Mouse (Mus musculus) liver, embryonic 16.5 days (tissue): ENCODE results near the gene Chmp1a. TPM values are rescaled to one million over a fixed set of nuclear protein-coding genes. Genes with fewer than 3 reads are reported as not detected.
"Not testable (repeated sequence)": the region's sequence is repeated elsewhere in the genome, so short reads cannot be mapped to it uniquely, and the experiment has no call there.

Experiments used
- ATAC-seq: fragments of 200-750 bp; cut with Nextera tagmentation; 2 replicates; pipeline ENCODE4 v1.8.0; 2017; ENCODE audit warnings: low read depth, mild to moderate bottlenecking, moderate number of reproducible peaks, moderate library complexity
- H3K27ac ChIP-seq: fragments of 300-500 bp; sonication (generic); 2 replicates; pipeline ENCODE4 v1.5.1; 2014; ENCODE audit warnings: mild to moderate bottlenecking, low read length
- H3K27me3 ChIP-seq: fragments of 300-500 bp; sonication (generic); 2 replicates; pipeline ENCODE4 v1.6.1; 2014; ENCODE audit warnings: low read depth, low read length, mixed read lengths; ENCODE audit not compliant: control insufficient read depth, insufficient read depth
- H3K36me3 ChIP-seq: fragments of 300-500 bp; sonication (generic); 2 replicates; pipeline ENCODE4 v1.6.1; 2014; ENCODE audit warnings: mild to moderate bottlenecking; ENCODE audit not compliant: control insufficient read depth, insufficient read depth
- H3K4me1 ChIP-seq: fragments of 300-500 bp; sonication (generic); 2 replicates; pipeline ENCODE4 v1.6.1; 2014; ENCODE audit warnings: low read depth, low read length, mixed read lengths; ENCODE audit not compliant: control insufficient read depth
- H3K4me2 ChIP-seq: fragments of 300-500 bp; sonication (generic); 2 replicates; pipeline ENCODE4 v1.6.1; 2014; ENCODE audit warnings: low read depth, low read length, mixed read lengths
- H3K4me3 ChIP-seq: fragments of 300-500 bp; sonication (generic); 2 replicates; pipeline ENCODE4 v1.5.1; 2014; ENCODE audit warnings: low read depth, mild to moderate bottlenecking, low read length
- H3K9ac ChIP-seq: fragments of 300-500 bp; sonication (generic); 2 replicates; pipeline ENCODE4 v1.6.1; 2014; ENCODE audit warnings: low read depth, low read length
- H3K9me3 ChIP-seq: fragments of 300-500 bp; sonication (generic); replicated peaks from 2 replicates; pipeline ENCODE4 v1.6.1; 2016; ENCODE audit warnings: low read length; ENCODE audit not compliant: control insufficient read depth
- WGBS: fragments of 180-500 bp; shearing (Covaris S2); extraction: QIAGEN DNeasy Blood & Tissue Kit; methylation state at CpG from one replicate; pipeline ENCODE4 v1.1.7; 2014; ENCODE audit not compliant: insufficient replicate concordance; 5-methylcytosine and 5-hydroxymethylcytosine counted together
- polyA plus RNA-seq: library from polyadenylated mRNA; unstranded; fragments of >200 nt; fragmentation: Nextera tagmentation; extraction: Ambion mirVana; gene quantifications from 2 replicates; pipeline ENCODE4 v1.2.1, GENCODE M21; 2015

Chmp1a gene
- 55.9 and 59.6 TPM in 2 replicates for polyA plus RNA-seq

DNA sequence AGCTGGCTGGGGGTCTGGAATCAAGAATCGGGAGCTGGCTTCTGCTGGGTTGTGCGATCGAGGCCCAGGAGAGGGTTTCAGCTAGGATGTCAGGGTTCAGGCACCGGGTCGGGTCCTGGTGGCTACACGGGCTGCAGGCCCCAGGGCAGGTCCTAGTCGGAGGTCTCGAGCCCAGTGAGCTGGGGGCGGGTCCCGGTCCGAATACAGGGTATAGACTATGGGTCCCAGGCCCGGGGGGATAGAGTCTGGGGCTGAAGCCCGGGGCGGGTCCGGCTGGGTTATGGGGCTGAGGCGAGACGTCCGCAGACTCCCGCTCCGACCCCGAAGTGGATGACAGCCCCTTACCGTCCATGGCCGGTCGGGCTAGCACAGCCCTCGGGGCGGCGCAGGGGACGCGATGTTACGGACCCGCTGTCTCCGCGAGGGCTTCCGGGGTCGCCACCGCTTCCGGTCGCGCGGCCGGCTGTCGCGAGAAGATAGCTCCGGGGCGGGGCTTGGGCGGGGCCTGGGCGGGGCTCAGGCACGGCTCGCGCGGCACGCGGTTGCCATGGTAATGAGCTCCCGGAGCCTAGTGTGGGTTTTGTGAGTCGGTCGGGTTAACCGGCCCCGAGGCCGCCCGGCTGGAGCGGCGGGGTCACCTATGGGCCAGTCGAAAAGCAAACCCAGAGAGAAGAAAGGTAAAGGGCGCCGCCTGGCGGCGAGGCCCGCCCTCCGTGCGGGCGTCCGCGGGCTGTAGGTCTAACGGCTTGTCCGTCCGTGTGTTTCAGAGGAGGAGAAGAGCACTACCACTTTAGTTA lies at the start of gene Chmp1a, which contains the start of gene Spata33:
Gene Chmp1a (minus strand): TSS at position 443 of the 797 bp plus-strand sequence.
Gene Spata33 (plus strand): TSS at position 512 of the 797 bp plus-strand sequence.
- Histone ChIP-seq H3K9me3 (no peaks in the 10 kb centered on the region), H3K9ac (peak within 1 kb of the TSS; percentile 87), H3K27ac (peak within 1 kb of the TSS; percentile 59), H3K36me3 (peaks cover 17% of the 10 kb centered on the region), H3K4me2 (peak within 1 kb of the TSS; percentile 98), H3K4me3 (peak within 1 kb of the TSS; percentile 77), H3K4me1 (peaks cover 20% of the 10 kb centered on the region), H3K27me3 (peaks cover 5% of the 10 kb centered on the region; the same call in 1 of the 2 replicates)
- under 1% methylated on average over 76 of the region's 76 CpGs for WGBS
- ATAC-seq = peak; percentile 93

DNA sequence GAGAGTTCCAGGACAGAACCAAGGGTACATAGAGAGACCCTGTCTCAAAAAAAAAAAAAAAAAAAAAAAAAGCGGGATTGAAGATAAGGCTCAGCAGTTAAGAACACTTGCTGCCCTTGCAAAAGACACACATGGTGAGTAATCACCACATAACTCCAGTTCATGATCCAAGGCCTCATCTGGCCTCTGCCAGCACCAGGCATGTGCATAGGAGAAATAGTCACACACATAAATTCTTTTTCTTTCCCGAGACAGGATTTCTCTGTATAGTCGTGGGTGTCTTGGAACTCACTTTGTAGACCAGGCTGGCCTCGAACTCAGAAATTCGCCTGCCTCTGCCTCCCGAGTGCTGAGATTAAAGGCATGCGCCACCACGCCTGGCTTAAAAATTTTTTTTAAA lies 45.0 kb upstream of the Chmp1a start:
- not testable (repeated sequence) for H3K27ac ChIP-seq, H3K27me3 ChIP-seq, H3K9me3 ChIP-seq, H3K4me2 ChIP-seq, ATAC-seq, H3K4me3 ChIP-seq, H3K9ac ChIP-seq
- H3K4me1 ChIP-seq = peaks cover 22% of the 10 kb centered on the region
- 84% methylated on average over 8 of the region's 8 CpGs for WGBS
- H3K36me3 ChIP-seq = peaks cover 12% of the 10 kb centered on the region

DNA sequence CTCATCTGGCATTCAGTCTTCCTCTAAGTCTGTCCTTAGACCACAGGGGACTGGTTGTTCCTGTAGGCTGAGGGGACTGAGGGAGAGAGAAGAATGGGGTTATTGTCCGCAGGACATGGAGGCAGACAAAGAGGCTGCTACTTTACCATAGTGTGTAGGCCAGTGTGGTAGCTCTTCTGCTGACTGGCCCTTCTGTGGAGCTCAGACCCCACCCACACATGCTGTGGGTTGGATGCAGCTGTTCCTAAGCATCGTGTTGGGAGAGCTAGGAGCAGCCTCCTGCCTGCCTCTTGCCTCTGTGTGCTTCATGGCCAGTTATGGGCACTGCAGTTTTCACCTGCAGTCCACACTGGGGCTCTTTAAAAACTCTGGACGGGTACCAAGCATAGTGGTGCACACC lies 44.6 kb upstream of the Chmp1a start:
- Histone ChIP-seq H3K4me3 (no peak overlapping the region), H3K27ac (no peak overlapping the region), H3K36me3 (peaks cover 12% of the 10 kb centered on the region), H3K27me3 (no peaks in the 10 kb centered on the region), H3K4me2 (no peak overlapping the region), H3K9me3 (no peaks in the 10 kb centered on the region), H3K9ac (no peak overlapping the region), H3K4me1 (peaks cover 25% of the 10 kb centered on the region)
- no peak for ATAC-seq
- 79% methylated on average over 3 of the region's 3 CpGs for WGBS

DNA sequence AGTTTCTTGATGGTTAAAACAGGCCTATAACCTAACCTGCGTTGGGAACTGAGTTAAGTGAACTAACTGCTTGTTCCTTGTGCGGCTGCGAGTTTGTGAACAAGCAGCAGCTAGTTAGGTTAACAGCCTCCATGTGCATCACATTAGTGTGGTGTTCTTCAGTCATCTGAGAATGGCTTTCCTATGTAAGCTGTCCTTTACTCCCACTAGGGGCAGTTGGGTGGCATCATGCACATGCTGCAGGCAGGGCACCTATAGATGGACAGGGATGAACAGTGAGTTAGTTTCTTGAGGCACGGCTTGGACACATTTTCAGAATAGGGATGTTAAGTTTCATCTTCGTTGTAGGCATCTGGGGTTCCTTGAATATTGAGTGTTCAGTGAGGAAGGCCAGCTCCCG lies 42.6 kb upstream of the Chmp1a start:
- H3K4me3 ChIP-seq = peak overlapping the region; percentile 99
- ATAC-seq = no peak
- no peak overlapping the region; the same call in 1 of the 2 replicates for H3K27ac ChIP-seq
- peak overlapping the region; percentile 97 for H3K9ac ChIP-seq
- no peaks in the 10 kb centered on the region for H3K27me3 ChIP-seq
- H3K4me1 ChIP-seq = peaks cover 25% of the 10 kb centered on the region
- peaks cover 19% of the 10 kb centered on the region for H3K36me3 ChIP-seq
- H3K9me3 ChIP-seq = no peaks in the 10 kb centered on the region
- H3K4me2 ChIP-seq = peak overlapping the region; percentile 96
- WGBS = 58% methylated on average over 6 of the region's 6 CpGs

DNA sequence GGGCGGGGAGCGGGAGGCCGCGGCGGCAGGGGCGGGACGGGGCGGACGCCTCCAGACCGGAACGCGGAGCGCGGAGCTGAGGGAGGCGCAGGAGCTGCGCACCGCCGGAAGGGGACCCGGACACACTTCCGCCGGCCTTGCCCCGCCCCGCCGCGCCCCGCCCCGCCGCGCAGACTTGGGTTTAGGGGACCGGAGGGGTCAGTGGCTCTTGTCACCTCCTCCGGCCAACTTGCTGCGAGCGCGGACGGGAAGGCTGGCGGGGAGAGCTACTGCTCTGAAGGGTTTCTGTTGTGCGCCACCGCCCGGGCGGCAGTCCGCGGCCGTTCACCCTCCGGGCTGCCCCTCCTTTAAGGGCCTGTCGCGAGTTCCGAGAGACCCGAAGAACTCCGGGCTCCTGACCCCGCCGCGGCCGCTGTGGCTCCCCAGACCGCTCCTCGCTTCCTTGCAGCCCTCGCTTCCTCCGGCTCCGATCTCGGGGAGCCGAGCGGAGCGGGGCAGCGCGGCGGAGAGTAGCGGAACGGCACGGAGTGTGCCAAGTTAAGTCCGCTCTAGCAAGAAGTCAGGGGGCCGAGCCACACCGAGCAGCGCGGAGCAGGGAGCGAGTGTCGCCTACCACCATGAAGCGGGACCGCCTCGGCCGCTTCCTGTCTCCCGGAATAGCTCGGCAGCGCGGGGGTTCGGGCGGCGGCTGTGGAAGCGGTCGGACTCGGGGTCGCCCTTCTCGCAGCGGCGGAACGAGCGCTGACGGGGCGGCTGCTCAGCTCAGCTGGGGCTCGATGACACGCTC lies 41.7 kb upstream of the Chmp1a start, which contains the start of the genes Zfp276 and Vps9d1:
Gene Zfp276 (plus strand): TSS at position 97 of the 787 bp plus-strand sequence.
Gene Vps9d1 (minus strand): TSS at position 250 of the 787 bp plus-strand sequence.
- Histone ChIP-seq H3K27me3 (no peaks in the 10 kb centered on the region), H3K27ac (peak within 1 kb of the TSS; percentile 87), H3K4me1 (peaks cover 25% of the 10 kb centered on the region), H3K4me3 (peak within 1 kb of the TSS; percentile 99), H3K4me2 (peak within 1 kb of the TSS; percentile 96), H3K9me3 (no peaks in the 10 kb centered on the region), H3K9ac (peak within 1 kb of the TSS; percentile 97), H3K36me3 (peaks cover 18% of the 10 kb centered on the region)
- under 1% methylated on average over 98 of the region's 99 CpGs for WGBS
- ATAC-seq = peak; percentile 96

DNA sequence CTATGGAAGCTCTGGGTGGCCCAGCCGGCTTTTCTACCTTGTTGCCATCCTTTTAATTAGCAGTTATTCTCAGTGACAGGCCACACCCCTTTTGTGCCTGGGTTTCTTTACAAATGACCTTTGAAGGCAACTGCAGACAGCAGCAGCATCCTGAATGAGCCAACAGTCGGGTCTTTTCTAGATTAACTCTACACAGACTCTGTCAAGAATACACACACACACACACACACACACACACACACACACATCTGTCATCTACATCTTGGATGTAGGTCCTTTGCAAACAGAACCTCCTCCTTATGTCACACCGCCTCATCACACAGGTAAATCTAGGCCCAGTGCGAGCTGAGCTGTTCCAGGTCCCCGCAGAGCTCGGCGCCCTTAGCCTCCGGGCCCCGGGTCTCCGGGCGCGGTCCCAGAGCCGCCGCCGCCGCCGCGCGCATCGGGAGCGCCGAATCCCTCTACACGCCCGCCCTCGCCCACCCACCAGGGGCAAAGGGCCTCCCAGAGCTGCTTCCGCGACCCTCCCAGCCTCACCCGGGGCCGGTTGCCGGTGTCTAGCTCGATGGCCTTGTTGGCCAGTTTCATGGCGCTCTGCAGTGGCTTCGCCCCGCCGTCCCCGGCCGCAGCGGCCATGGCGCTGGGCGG lies 41.0 kb upstream of the Chmp1a start:
- peak overlapping the region; percentile 99 for H3K4me3 ChIP-seq
- peak overlapping the region; percentile 96 for H3K4me2 ChIP-seq
- ATAC-seq = peak; percentile 18
- peak overlapping the region; percentile 81 for H3K27ac ChIP-seq
- H3K4me1 ChIP-seq = peaks cover 25% of the 10 kb centered on the region
- peak overlapping the region; percentile 97 for H3K9ac ChIP-seq
- H3K36me3 ChIP-seq = peaks cover 15% of the 10 kb centered on the region
- no peaks in the 10 kb centered on the region for H3K9me3 ChIP-seq
- WGBS = under 1% methylated on average over 40 of the region's 40 CpGs
- no peaks in the 10 kb centered on the region for H3K27me3 ChIP-seq

DNA sequence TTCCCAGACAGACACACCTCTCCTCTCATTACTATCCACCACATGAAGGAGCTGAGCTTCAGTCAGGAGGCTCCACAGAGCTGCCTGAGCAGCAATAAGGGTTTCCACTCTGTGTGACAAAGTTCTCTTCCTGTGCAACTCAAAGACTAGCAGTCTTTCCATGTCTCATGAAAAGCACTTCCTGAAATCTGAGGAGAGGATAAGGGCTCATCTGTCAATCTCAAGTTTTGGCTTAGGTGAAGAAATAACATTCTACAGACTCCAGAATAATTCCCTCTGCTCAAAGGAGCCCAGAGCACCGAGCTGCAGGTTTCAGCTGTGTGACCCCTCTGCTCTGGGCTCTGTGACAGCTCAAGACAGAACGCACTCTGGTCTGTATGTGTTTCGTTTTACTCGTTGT lies 40.4 kb upstream of the Chmp1a start:
- no peaks in the 10 kb centered on the region for H3K27me3 ChIP-seq
- ATAC-seq = no peak
- peak overlapping the region; percentile 99 for H3K4me3 ChIP-seq
- H3K9me3 ChIP-seq = no peaks in the 10 kb centered on the region
- peaks cover 15% of the 10 kb centered on the region for H3K36me3 ChIP-seq
- H3K4me1 ChIP-seq = peaks cover 25% of the 10 kb centered on the region
- peak overlapping the region; percentile 96 for H3K4me2 ChIP-seq
- H3K27ac ChIP-seq = peak overlapping the region; percentile 18; the same call in 1 of the 2 replicates
- WGBS = 45% methylated on average over 4 of the region's 4 CpGs
- peak overlapping the region; percentile 97 for H3K9ac ChIP-seq

DNA sequence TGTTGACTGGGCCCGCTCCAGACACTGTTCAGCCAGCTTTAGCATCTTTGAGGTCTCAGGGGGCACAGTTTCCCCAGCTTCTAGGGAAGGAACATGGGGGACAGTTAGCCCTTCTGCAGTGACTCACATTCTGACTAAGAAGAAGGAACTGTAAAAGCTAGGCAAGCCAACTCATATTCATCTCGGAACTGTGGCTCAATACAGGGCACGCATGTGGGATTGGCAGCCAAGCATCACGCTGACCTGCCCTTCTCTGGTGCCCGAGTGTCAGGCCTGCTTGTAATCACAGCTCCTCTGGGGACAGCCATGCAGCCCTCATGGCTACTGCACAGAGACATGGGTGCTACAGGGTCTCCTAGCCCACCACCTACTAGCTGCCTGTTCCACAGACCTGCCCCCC lies 38.4 kb upstream of the Chmp1a start:
- WGBS = 79% methylated on average over 5 of the region's 5 CpGs
- ATAC-seq = no peak
- Histone ChIP-seq H3K4me1 (peaks cover 24% of the 10 kb centered on the region), H3K36me3 (peaks cover 11% of the 10 kb centered on the region), H3K9ac (no peak overlapping the region), H3K27me3 (no peaks in the 10 kb centered on the region), H3K27ac (no peak overlapping the region), H3K9me3 (no peaks in the 10 kb centered on the region), H3K4me3 (no peak overlapping the region), H3K4me2 (no peak overlapping the region)
